Comparison of ENCODE assay signal across 9 mouse cellular contexts in genomic region chr17:72920971-72921370, GRCm38 (mm10). TPM values are rescaled to one million over a fixed set of nuclear protein-coding genes. Genes with fewer than 3 reads are reported as not detected.
DNase-seq lines count a peak whose midpoint lies in the region; ATAC-seq lines count a peak whose summit lies in the region.
"Had no signal": no experiment of that assay in that cellular context is flagged by ENCODE, and none has a peak within 500 bp of the region (broad histone marks: within the 10 kb centered on the region; RNA-seq: fewer than 3 reads in every experiment).

No protein-coding gene starts in this region.

- H3K4me1 ChIP-seq in lung, embryonic 16.5 days (replicated peaks; ENCODE audit: control insufficient read depth, insufficient read depth, low read length) = peaks cover 14% of the 10 kb centered on the region
- H3K4me1 ChIP-seq in heart, embryonic 14.5 days (ENCODE audit: control insufficient read depth in 2 of 2, insufficient read depth in 2 of 2, low read length in 2 of 2) = peaks cover 19 to 47% of the 10 kb centered on the region in 2 experiments
- H3K4me1 ChIP-seq in limb, embryonic 10.5 days = peaks cover 47% of the 10 kb centered on the region
- H3K4me1 ChIP-seq in stomach, embryonic 14.5 days (ENCODE audit: control insufficient read depth, insufficient read depth, low read length) = peaks cover 15% of the 10 kb centered on the region; the same call in 1 of the 2 replicates

- no peak overlapping the region; the same call in 1 of the 2 replicates for H3K27ac ChIP-seq in lung, embryonic 16.5 days (ENCODE audit: low read length)
- peak overlapping the region; percentile 88 to 97 for H3K27ac ChIP-seq in heart, embryonic 14.5 days (replicated peaks in 1 of 2; ENCODE audit: control insufficient read depth in 1 of 2, insufficient read depth in 1 of 2, low read depth in 2 of 2, low read length in 2 of 2)
- H3K27ac ChIP-seq in limb, embryonic 10.5 days = no peak overlapping the region
- H3K27ac ChIP-seq in stomach, embryonic 14.5 days (ENCODE audit: low read length) = no peak overlapping the region

- 46% methylated on average over 9 of the region's 9 CpGs for WGBS in lung, embryonic 16.5 days
- 26% methylated on average over 9 of the region's 9 CpGs for WGBS in heart, embryonic 14.5 days
- WGBS in limb, embryonic 10.5 days = 61% methylated on average over 9 of the region's 9 CpGs
- WGBS in stomach, embryonic 14.5 days = 47% methylated on average over 9 of the region's 9 CpGs

- peak overlapping the region; percentile 46 for H3K9ac ChIP-seq in lung, embryonic 16.5 days (ENCODE audit: low read length)
- H3K9ac ChIP-seq in heart, embryonic 14.5 days (ENCODE audit: low read length) = peak overlapping the region; percentile 100
- H3K9ac ChIP-seq in stomach, embryonic 14.5 days (replicated peaks; ENCODE audit: low read depth, low read length) = no peak overlapping the region

- H3K36me3 ChIP-seq in lung, embryonic 16.5 days (ENCODE audit: control insufficient read depth, insufficient read depth, low read length) = peaks cover 4% of the 10 kb centered on the region
- peaks cover 55% of the 10 kb centered on the region for H3K36me3 ChIP-seq in heart, embryonic 14.5 days (ENCODE audit: control insufficient read depth, insufficient read depth, low read length)
- peaks cover 47% of the 10 kb centered on the region for H3K36me3 ChIP-seq in limb, embryonic 10.5 days
- H3K36me3 ChIP-seq in stomach, embryonic 14.5 days (ENCODE audit: control insufficient read depth, insufficient read depth, low read length) = peaks cover 15% of the 10 kb centered on the region; the same call in 1 of the 2 replicates

- H3K9me3 ChIP-seq in lung, embryonic 16.5 days (ENCODE audit: control insufficient read depth, low read length) = no peaks in the 10 kb centered on the region
- no peaks in the 10 kb centered on the region for H3K9me3 ChIP-seq in heart, embryonic 14.5 days (ENCODE audit: control insufficient read depth, low read length)
- no peaks in the 10 kb centered on the region for H3K9me3 ChIP-seq in limb, embryonic 10.5 days (replicated peaks)
- no peaks in the 10 kb centered on the region for H3K9me3 ChIP-seq in stomach, embryonic 14.5 days (ENCODE audit: control insufficient read depth, low read depth, low read length)
- H3K9me3 ChIP-seq: megakaryocyte, embryonic 14.5 days had no signal

- H3K27me3 ChIP-seq in lung, embryonic 16.5 days (ENCODE audit: control insufficient read depth, insufficient read depth, low read depth, low read length) = no peaks in the 10 kb centered on the region
- H3K27me3 ChIP-seq in heart, embryonic 14.5 days (ENCODE audit: control insufficient read depth, insufficient read depth, low read length) = no peaks in the 10 kb centered on the region
- H3K27me3 ChIP-seq in limb, embryonic 10.5 days (ENCODE audit: low read depth, poor library complexity, severe bottlenecking) = peaks cover 6% of the 10 kb centered on the region; the same call in 1 of the 2 replicates
- H3K27me3 ChIP-seq in stomach, embryonic 14.5 days (ENCODE audit: control insufficient read depth, insufficient read depth, low read length) = no peaks in the 10 kb centered on the region

- no peak for DNase-seq in lung, postnatal 4 days
- DNase-seq in limb, embryonic 10.5 days (ENCODE audit: low spot score) = no peak
- DNase-seq in gastrocnemius, postnatal 36 days = no peak
- no peak for DNase-seq in adrenal gland, adult 8-10 months
- DNase-seq: cerebellum, adult 9-11 months had no signal

- H3K4me3 ChIP-seq in lung, embryonic 16.5 days (ENCODE audit: low read length) = peak overlapping the region; percentile 89
- H3K4me3 ChIP-seq in heart, embryonic 14.5 days (ENCODE audit: control insufficient read depth in 1 of 2, insufficient read depth in 1 of 2, low read depth in 1 of 2, low read length in 2 of 2) = peak overlapping the region; percentile 41 to 96
- H3K4me3 ChIP-seq in limb, embryonic 10.5 days = 0 out of 2 replicates have a peak overlapping the region, but pooled peaks have one; percentile 17
- peak overlapping the region; percentile 15; the same call in 1 of the 2 replicates for H3K4me3 ChIP-seq in stomach, embryonic 14.5 days (ENCODE audit: low read depth, low read length)
- H3K4me3 ChIP-seq: megakaryocyte, embryonic 14.5 days had no signal

- intact Hi-C loops in gastrocnemius, postnatal 36 days (cut with DNase I) = no loop called here

- H3K4me2 ChIP-seq in lung, embryonic 16.5 days (ENCODE audit: low read depth, low read length) = peak overlapping the region; percentile 97
- H3K4me2 ChIP-seq in heart, embryonic 14.5 days (ENCODE audit: low read length) = peak overlapping the region; percentile 94
- H3K4me2 ChIP-seq in stomach, embryonic 14.5 days (replicated peaks; ENCODE audit: low read depth, low read length) = peak overlapping the region; percentile 94

- no peak for ATAC-seq in lung, embryonic 16.5 days (ENCODE audit: low read depth)
- no peak for ATAC-seq in heart, embryonic 14.5 days (ENCODE audit: insufficient number of reproducible peaks, insufficient read depth, low FRiP score, low read depth)
- ATAC-seq in stomach, embryonic 14.5 days (ENCODE audit: insufficient number of reproducible peaks, insufficient read depth, low FRiP score, low read depth) = no peak

RNA-seq across cellular contexts. Expression of gene Lbh, which starts 2.9 kb away (rescaled TPM):
- 8.8 and 9.7 TPM in 2 replicates for polyA plus RNA-seq in lung, embryonic 16.5 days (2015; fragmentation: Nextera tagmentation; extraction: Ambion mirVana)
- polyA plus RNA-seq in heart, embryonic 14.5 days (2014; fragmentation: Nextera tagmentation; extraction: Ambion mirVana) = 28.8 and 36.2 TPM in 2 replicates
- 1.9 and 2.0 TPM in 2 replicates for polyA plus RNA-seq in limb, embryonic 10.5 days (2016; fragmentation: Nextera tagmentation; extraction: Ambion mirVana)
- polyA plus RNA-seq in stomach, embryonic 14.5 days (2014; fragmentation: Nextera tagmentation; extraction: Ambion mirVana) = 4.6 and 5.1 TPM in 2 replicates
- total RNA-seq in gastrocnemius, postnatal 36 days (2021) = 1 to 10 TPM; 6.0 to 7.0 TPM
- 10 to 100 TPM; 28.5 to 45.1 (median 37.6) TPM for total RNA-seq in adrenal gland, adult 8-10 months (2022)

Comparison
In these comparisons a context has a peak if more than half of its experiments do, and no peak if none do; other contexts are left out.
1. H3K27ac ChIP-seq: peak in heart, embryonic 14.5 days (2 of 2); none in lung, embryonic 16.5 days (single experiment), limb, embryonic 10.5 days (single experiment) and stomach, embryonic 14.5 days (single experiment).
2. H3K4me3 ChIP-seq: peak in every context shown above with its lines; median percentile 89 in lung, embryonic 16.5 days; 68 in heart, embryonic 14.5 days; 17 in limb, embryonic 10.5 days; 15 in stomach, embryonic 14.5 days.
3. Peak in every context shown above with its lines, with median percentiles within 50 percentile points of each other: H3K4me2 ChIP-seq.